Mouse (Mus musculus) urinary bladder, postnatal 25 days (tissue): ENCODE data around the gene Olfr1259.
"Not testable (repeated sequence)": the region's sequence is repeated elsewhere in the genome, so short reads cannot be mapped to it uniquely, and the experiment has no call there.

ENCODE experiments used
- DNase-seq: peaks from one replicate; pipeline ENCODE4 v3.0.0; 2022; ENCODE audit warnings: low spot score

Olfr1259 gene

DNA sequence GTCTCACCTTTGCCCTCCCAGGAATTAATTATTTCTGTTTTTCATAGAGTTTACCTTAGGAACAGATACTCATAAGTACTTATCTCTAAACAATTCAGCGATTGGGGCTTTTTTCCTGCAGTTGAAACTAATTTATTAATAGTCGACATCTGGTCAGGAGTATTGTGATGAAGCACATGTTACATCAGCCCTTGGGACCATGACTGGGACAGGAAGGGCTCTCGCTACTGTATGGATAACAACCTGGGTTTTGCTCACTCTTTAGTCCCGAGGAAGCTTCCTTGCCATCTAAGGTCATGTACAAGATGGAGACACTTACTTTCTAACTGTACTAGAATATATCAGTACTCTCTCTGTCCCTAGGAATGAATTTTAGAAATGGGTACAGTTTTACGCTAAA lies at the start of gene Olfr1259:
Gene Olfr1259 (minus strand): TSS at position 101 of the 400 bp plus-strand sequence.
- no peak for DNase-seq

- no peak for DNase-seq
Measured at GRCm38 (mm10) chr2:89990921-89991320, 42.5 kb upstream of the Olfr1259 start, which contains the start of gene Olfr1261. TSS of gene Olfr1261 (plus strand) at chr2:89991221.

DNA sequence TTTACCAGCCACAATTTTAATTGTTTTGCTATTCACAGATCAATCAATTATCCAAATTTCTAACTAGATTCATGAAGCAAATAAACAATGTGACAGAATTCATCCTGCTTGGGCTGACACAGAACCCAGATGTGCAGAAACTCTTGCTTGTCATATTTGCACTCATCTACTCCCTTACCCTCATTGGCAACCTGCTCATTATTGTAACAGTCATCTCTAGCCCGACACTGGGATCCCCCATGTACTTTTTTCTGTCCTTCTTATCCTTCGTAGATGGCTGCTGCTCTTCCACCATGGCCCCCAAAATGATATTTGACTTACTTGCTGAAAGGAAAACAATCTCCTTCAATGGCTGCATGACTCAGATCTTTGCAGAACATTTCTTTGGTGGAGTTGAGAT lies 29.2 kb upstream of the Olfr1259 start:
- DNase-seq = no peak

DNA sequence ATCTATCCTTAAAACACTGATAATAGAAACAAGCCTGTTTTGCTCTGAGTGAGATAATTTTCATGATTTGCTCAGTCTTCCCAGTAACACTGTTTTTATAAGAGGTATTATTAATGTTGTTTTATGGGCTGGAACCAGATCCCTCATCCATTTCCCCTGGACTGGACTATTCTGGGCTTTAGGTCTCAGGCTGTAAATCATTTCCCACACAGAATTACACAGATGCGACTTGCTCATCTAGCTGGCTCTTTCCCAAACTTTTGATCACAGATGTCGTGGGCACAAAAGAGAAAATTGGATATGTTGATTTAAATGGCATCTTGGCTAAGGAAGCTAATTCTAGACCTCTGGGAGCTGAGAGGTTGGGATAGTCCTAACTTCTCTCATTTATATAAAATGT lies 25.7 kb upstream of the Olfr1259 start, which contains the start of gene Olfr1260:
Gene Olfr1260 (plus strand): TSS at position 157 of the 400 bp plus-strand sequence.
- DNase-seq = no peak

GRCm38 (mm10) chr2:89927009-89927408 lies 21.5 kb downstream of the Olfr1259 start, which contains the start of gene Olfr1258:
TSS of gene Olfr1258 (plus strand) at chr2:89927309.
- no peak for DNase-seq

DNA sequence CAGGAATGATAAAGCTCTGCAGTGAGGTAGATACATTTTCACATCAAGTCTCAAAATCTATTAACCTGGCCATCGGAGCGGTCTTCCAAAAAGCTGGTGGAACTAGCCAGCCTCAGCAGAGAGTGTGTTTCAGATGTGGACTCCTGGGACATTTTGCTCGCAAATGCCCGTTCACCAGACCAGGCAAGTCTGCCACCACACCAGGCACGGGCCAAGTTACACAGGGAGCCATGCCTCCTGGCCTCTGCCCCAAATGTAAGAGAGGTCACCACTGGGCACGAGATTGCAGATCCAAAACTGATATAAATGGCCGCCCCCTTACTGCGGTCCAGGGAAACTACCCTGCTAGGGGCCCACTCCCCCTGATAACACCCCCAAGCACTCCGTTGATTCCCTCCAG lies 35.8 kb downstream of the Olfr1259 start:
- not testable (repeated sequence) for DNase-seq
